ENCODE assay signal across 20 mouse cellular contexts in the genomic region with DNA sequence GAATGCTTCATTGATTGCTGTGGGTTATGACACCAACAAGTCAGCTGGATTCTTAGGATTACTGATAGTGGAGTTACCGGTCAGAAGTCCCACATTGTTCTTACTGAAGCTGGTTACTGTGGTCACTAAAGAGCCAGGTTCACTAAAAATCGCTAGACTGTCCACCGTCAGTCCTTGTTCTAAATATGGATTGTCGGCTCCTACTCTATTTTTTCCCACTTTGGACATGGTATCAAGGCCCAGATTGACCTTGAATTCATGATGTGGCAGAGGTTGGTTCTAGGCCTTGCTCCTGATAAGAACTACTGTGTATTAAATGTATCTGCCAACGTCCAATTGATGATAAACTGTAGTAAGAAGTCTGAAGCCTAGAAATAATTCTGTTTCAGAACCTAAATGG.
"Had no signal": no experiment of that assay in that cellular context is flagged by ENCODE, and none has a peak within 500 bp of the region (broad histone marks: within the 10 kb centered on the region; RNA-seq: fewer than 3 reads in every experiment).

No protein-coding gene starts in this region.

- H3K9me3 ChIP-seq: limb, embryonic 10.5 days; limb, embryonic 13.5 days; liver, embryonic 12.5 days; liver, embryonic 15.5 days; lung, embryonic 15.5 days; megakaryocyte, embryonic 14.5 days; midbrain, embryonic 10.5 days; neural tube, embryonic 12.5 days; neural tube, embryonic 15.5 days had no signal

- H3K9ac ChIP-seq: limb, embryonic 13.5 days; liver, embryonic 12.5 days; liver, embryonic 15.5 days; lung, embryonic 15.5 days; neural tube, embryonic 12.5 days; neural tube, embryonic 15.5 days had no signal

- H3K4me3 ChIP-seq: layer of hippocampus, adult 2 months; limb, embryonic 10.5 days; limb, embryonic 13.5 days; liver, embryonic 12.5 days; liver, embryonic 15.5 days; lung, embryonic 15.5 days; megakaryocyte, embryonic 14.5 days; midbrain, embryonic 10.5 days; neural tube, embryonic 12.5 days; neural tube, embryonic 15.5 days had no signal

- ATAC-seq: liver, embryonic 12.5 days had no signal

- H3K4me2 ChIP-seq: limb, embryonic 13.5 days; liver, embryonic 12.5 days; liver, embryonic 15.5 days; lung, embryonic 15.5 days; neural tube, embryonic 12.5 days; neural tube, embryonic 15.5 days had no signal

- H3K36me3 ChIP-seq: lung, embryonic 15.5 days; neural tube, embryonic 15.5 days had no signal

- H3K27me3 ChIP-seq: limb, embryonic 13.5 days; liver, embryonic 12.5 days; liver, embryonic 15.5 days; lung, embryonic 15.5 days; megakaryocyte, embryonic 14.5 days; neural tube, embryonic 12.5 days; neural tube, embryonic 15.5 days had no signal

- DNase-seq: kidney, postnatal 25 days; layer of hippocampus, adult 9-11 months; liver; lung, adult 18-20 months; lung, postnatal 10 days; lung, postnatal 36 days; midbrain, embryonic 14.5 days; thymus, adult 18-20 months; thymus, postnatal 36 days had no signal

- H3K27ac ChIP-seq: kidney, postnatal 0 days; layer of hippocampus, adult 2 months; limb, embryonic 10.5 days; limb, embryonic 13.5 days; liver, embryonic 12.5 days; liver, embryonic 15.5 days; lung, embryonic 15.5 days; midbrain, embryonic 10.5 days; neural tube, embryonic 12.5 days; neural tube, embryonic 15.5 days had no signal
